Mouse (Mus musculus) intestine, embryonic 16.5 days (tissue): Measurements from ENCODE around the gene Plekhm2. TPM values are rescaled to one million over a fixed set of nuclear protein-coding genes. Genes with fewer than 3 reads are reported as not detected.

ENCODE experiments used
- ATAC-seq: fragments of 200-750 bp; cut with Nextera tagmentation; 2 replicates; pipeline ENCODE4 v1.8.0; 2017; ENCODE audit warnings: moderate TSS enrichment, moderate library complexity
- H3K27ac ChIP-seq: fragments of 300-500 bp; sonication (generic); 2 replicates; pipeline ENCODE4 v1.5.1; 2014; ENCODE audit warnings: mild to moderate bottlenecking, low read length
- H3K27me3 ChIP-seq: fragments of 300-500 bp; sonication (generic); replicated peaks from 2 replicates; pipeline ENCODE4 v1.6.1; 2014; ENCODE audit warnings: low read length, control low read depth, mixed read lengths; ENCODE audit not compliant: control insufficient read depth, insufficient read depth
- H3K36me3 ChIP-seq: fragments of 300-500 bp; sonication (generic); 2 replicates; pipeline ENCODE4 v1.6.1; 2014; ENCODE audit warnings: low read length, control low read depth; ENCODE audit not compliant: control insufficient read depth, insufficient read depth
- H3K4me1 ChIP-seq: fragments of 300-500 bp; sonication (generic); 2 replicates; pipeline ENCODE4 v1.6.1; 2014; ENCODE audit warnings: low read length, control low read depth, mixed read lengths; ENCODE audit not compliant: control insufficient read depth, insufficient read depth
- H3K4me2 ChIP-seq: fragments of 300-500 bp; sonication (generic); 2 replicates; pipeline ENCODE4 v1.6.1; 2014; ENCODE audit warnings: low read depth, low read length, control low read depth
- H3K4me3 ChIP-seq: fragments of 300-500 bp; sonication (generic); 2 replicates; pipeline ENCODE4 v1.5.1; 2014; ENCODE audit warnings: mild to moderate bottlenecking, low read length
- H3K9ac ChIP-seq: fragments of 300-500 bp; sonication (generic); 2 replicates; pipeline ENCODE4 v1.6.1; 2014; ENCODE audit warnings: low read depth, low read length
- H3K9me3 ChIP-seq: fragments of 300-500 bp; sonication (generic); 2 replicates; pipeline ENCODE4 v1.6.1; 2016; ENCODE audit warnings: low read length, control low read depth; ENCODE audit not compliant: control insufficient read depth
- WGBS: fragments of 180-500 bp; shearing (Covaris S2); extraction: QIAGEN DNeasy Blood & Tissue Kit; methylation state at CpG from one replicate; pipeline ENCODE4 v1.1.7; 2014; 5-methylcytosine and 5-hydroxymethylcytosine counted together
- polyA plus RNA-seq: library from polyadenylated mRNA; unstranded; fragments of >200 nt; fragmentation: Nextera tagmentation; extraction: Ambion mirVana; gene quantifications from 2 replicates; pipeline ENCODE4 v1.2.1, GENCODE M21; 2015

Plekhm2 gene
- polyA plus RNA-seq, 1 experiment from 2014 or later, result 5.5 TPM

DNA sequence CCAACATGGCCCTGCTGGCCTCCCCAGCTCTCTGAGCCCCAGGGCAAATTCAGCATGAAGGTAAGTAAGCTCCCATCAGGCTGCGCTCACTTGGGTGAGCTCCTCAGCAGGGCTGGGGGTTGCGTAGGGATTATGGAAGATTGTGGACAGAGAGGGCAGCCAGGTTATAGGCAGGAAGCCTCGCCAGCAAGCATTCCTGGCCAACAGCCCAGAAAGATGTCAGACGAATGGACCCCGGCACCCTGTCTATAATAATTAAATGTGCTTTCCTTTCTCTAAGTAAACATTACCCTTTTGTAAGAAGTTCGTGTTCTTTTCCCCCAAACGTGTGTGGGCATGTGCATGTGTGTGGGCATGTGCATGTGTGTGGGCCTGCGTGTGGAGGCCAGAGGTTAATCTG is 60.2 kb downstream of the Plekhm2 start:
- H3K9ac ChIP-seq, result peak overlapping the region; percentile 42; the same call in 1 of the 2 replicates
- H3K4me2 ChIP-seq, result no peak overlapping the region
- H3K4me1 ChIP-seq, result peaks cover 24% of the 10 kb centered on the region
- H3K27me3 ChIP-seq, result no peaks in the 10 kb centered on the region
- 37% methylated on average over 8 of the region's 8 CpGs for WGBS
- no peak for ATAC-seq
- H3K9me3 ChIP-seq, result no peaks in the 10 kb centered on the region
- H3K36me3 ChIP-seq, result no peaks in the 10 kb centered on the region
- H3K27ac ChIP-seq, result peak overlapping the region; percentile 70
- no peak overlapping the region for H3K4me3 ChIP-seq

DNA sequence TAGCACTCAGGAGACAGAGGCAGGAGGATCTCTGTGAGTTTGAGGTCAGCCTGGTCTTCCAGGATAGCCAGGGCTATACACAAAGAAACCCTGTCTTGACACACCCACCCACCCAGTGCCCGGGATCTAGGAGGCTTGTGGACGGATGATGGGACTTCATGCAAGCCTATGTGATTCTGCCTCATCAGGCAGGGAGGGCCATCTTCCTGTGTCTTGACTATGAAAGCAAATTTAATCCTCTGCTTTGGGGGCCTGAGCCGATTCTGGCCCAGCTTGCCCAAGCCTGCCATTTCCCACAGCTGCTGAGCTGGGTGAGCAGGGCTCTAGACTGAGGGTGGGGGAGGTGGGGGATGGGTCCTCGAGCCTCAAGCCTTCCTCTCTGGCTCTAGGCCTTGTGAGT is 60.8 kb downstream of the Plekhm2 start:
- no peaks in the 10 kb centered on the region for H3K36me3 ChIP-seq
- ATAC-seq, result no peak
- H3K4me3 ChIP-seq, result no peak overlapping the region
- H3K9ac ChIP-seq, result peak overlapping the region; percentile 42; the same call in 1 of the 2 replicates
- no peak overlapping the region for H3K4me2 ChIP-seq
- 72% methylated on average over 4 of the region's 4 CpGs for WGBS
- H3K27me3 ChIP-seq, result no peaks in the 10 kb centered on the region
- peak overlapping the region; percentile 70; the same call in 1 of the 2 replicates for H3K27ac ChIP-seq
- peaks cover 24% of the 10 kb centered on the region for H3K4me1 ChIP-seq
- no peaks in the 10 kb centered on the region for H3K9me3 ChIP-seq

DNA sequence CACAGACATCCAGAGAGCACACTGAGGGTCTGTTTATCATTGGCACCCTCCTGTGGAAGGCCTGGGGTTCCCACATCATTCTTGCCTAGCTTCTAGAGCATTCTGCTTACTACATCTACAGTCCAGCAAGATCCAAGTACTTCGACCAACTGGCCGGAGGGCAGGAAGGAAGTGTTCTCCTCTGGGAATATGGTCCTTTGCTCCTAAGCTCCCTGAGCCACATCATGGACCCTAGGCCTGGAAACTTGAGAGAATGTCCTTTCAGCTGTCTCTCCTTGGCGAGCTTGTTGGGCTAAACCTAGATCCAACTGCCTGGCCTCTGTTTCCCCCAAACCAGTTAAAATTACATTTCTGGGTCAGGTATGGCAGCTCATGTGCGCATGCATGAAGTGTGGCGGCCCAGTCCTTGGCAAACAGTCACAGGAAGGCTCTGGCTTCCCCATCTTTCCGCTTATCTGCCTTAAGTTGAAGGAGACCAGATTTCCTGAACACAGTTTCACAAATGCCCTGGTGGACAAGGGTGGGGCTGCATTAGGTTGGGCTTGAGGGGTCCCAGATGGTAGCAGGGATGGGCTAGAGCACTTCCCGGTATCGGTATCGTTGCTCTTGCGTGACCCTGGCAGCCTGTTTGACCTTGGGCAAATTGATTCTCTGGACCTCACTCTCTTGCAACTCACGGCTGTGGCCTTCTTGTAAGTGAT is 62.0 kb downstream of the Plekhm2 start:
- Histone ChIP-seq H3K27me3 (no peaks in the 10 kb centered on the region), H3K9me3 (no peaks in the 10 kb centered on the region), H3K9ac (no peak overlapping the region), H3K4me1 (peaks cover 31% of the 10 kb centered on the region), H3K4me3 (no peak overlapping the region), H3K36me3 (no peaks in the 10 kb centered on the region), H3K4me2 (no peak overlapping the region), H3K27ac (no peak overlapping the region)
- ATAC-seq, result no peak
- WGBS, result 69% methylated on average over 11 of the region's 11 CpGs

DNA sequence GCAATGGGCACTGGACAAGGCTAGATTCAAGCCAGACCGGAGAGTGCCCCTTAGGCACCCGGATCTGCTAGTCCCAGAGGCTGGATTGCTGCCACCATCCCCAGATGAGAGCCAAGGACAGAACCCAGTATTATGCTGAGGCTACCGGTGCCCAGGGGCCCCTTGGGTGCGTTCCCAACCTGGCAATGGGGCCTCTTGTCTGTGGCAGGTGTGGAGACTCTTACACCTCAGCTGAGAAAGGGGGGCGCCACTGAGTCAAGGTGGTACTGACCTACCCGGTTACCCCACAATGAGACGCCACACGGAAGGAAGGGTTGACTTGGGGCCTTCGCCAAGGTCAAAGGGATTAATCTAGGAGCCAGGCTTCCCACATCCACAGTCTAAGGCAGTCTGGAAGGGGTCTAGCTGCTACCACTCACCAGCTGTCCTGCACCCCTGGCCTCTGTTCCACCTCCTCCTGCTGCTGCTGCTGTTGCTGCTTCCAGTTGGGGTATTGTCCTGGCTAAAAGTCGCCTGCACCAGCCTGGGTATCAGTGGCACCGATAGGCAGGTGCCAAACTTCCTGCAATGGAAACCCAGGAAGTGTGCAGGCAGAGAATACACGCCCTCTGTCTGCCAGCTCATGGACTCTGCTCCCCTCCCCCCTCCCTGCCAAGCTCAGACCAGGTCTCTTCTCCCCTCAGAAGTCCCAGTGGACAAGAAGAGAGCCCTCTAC is 63.4 kb downstream of the Plekhm2 start:
- Histone ChIP-seq H3K9me3 (no peaks in the 10 kb centered on the region), H3K4me2 (0 out of 2 replicates have a peak overlapping the region, but pooled peaks have one; percentile 6), H3K27me3 (no peaks in the 10 kb centered on the region), H3K9ac (peak overlapping the region; percentile 31; the same call in 1 of the 2 replicates), H3K27ac (no peak overlapping the region), H3K4me3 (peak overlapping the region; percentile 16; the same call in 1 of the 2 replicates), H3K36me3 (no peaks in the 10 kb centered on the region), H3K4me1 (peaks cover 38% of the 10 kb centered on the region)
- WGBS, result 71% methylated on average over 12 of the region's 12 CpGs
- no peak for ATAC-seq

DNA sequence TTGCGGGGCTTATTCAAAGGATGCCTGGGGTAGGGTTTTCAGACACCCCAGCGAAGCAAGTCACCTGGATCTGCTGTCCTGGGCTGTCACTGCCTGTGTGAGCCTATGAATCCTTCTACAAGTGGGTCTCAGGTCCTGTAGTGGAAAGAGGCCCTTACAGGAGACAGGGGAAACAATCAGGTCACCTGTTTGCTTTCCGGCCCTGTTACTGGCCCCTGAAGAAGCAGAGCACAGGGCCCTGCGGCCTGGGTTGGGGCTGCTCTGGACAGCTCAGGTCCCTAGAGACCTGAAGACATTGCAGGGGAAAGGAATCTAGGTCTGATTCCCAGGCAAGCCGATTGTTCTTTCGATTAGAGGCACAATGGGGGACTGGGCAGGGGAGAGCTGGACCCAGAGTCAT is 64.3 kb downstream of the Plekhm2 start:
- no peak for ATAC-seq
- Histone ChIP-seq H3K9ac (peak overlapping the region; percentile 86), H3K27ac (peak overlapping the region; percentile 91), H3K36me3 (no peaks in the 10 kb centered on the region), H3K4me1 (peaks cover 44% of the 10 kb centered on the region), H3K4me2 (peak overlapping the region; percentile 82), H3K9me3 (no peaks in the 10 kb centered on the region), H3K27me3 (no peaks in the 10 kb centered on the region), H3K4me3 (no peak overlapping the region)
- 36% methylated on average over 6 of the region's 6 CpGs for WGBS

DNA sequence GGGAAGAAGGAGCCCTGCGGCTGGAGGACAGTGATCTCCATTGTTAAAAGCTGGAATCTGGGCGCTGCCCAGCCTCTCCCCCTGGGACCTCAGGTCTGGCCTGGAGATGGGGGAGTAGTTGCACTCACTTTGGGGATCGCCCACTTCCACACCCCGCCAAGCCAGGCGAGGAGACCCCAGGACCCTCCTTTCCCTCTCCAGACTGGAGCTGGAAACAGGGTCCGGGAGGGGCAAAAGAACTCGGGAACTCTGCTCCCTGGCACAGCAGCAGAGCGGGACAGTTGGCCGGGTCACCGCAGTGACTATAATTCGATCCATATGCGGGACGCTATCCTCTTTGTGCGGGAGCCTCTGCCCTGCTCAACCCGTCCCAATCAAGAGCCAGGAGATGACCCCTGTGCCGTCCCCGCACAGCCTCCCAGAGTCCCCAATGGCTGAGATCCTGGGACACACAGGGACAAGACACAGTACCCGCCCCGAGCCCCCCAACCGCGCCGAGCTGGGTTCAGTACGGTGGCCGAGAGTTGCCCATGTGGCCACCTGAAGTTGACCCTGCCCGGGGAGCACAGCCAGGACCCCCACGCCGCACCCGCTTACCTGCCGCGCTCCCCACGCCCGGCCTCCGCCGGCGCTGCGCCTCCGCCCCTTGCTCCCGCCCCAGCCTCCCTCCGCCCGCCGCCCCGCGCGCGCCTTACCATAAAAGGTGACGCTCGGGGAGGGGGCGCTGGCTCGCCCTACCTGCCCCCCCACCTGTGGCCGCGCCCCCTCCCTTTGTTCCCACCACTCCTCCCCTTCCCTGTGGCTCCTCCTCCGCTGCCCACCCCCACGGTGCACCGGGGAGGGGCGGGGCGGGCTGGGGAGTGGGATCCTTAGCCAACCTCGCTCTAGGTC is 65.2 kb downstream of the Plekhm2 start:
- WGBS, result under 1% methylated on average over 36 of the region's 57 CpGs
- ATAC-seq, result peak; percentile 24; the same call in 1 of the 2 replicates
- H3K4me3 ChIP-seq, result peak overlapping the region; percentile 64
- peak overlapping the region; percentile 82 for H3K4me2 ChIP-seq
- H3K4me1 ChIP-seq, result peaks cover 42% of the 10 kb centered on the region
- peak overlapping the region; percentile 91 for H3K27ac ChIP-seq
- H3K9ac ChIP-seq, result peak overlapping the region; percentile 86
- 0 out of 2 replicates have a peak, but pooled peaks cover 7% of the 10 kb centered on the region for H3K36me3 ChIP-seq
- no peaks in the 10 kb centered on the region for H3K27me3 ChIP-seq
- H3K9me3 ChIP-seq, result no peaks in the 10 kb centered on the region

DNA sequence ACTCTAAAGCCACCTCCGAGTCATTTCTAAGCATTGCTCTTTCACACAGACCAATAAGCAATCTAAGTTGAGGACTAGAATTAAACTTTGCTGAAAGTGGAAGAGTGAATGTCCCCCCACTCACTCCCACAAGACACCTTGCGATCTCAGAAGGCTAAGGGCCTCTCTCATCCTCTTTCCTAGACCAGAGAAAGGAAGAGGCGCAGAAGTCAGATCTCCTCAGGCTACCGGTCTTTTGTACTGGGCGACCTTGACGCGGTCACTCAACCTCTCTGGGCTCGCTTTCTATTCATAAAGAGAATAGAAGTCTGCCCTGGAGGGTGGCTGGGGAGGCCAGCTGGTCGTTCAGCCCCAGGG is 65.8 kb downstream of the Plekhm2 start:
- ATAC-seq, result no peak
- 2% methylated on average over 9 of the region's 9 CpGs for WGBS
- no peaks in the 10 kb centered on the region for H3K27me3 ChIP-seq
- H3K9me3 ChIP-seq, result no peaks in the 10 kb centered on the region
- H3K4me1 ChIP-seq, result peaks cover 36% of the 10 kb centered on the region
- H3K9ac ChIP-seq, result peak overlapping the region; percentile 86
- H3K36me3 ChIP-seq, result peaks cover 12% of the 10 kb centered on the region; the same call in 1 of the 2 replicates
- peak overlapping the region; percentile 64 for H3K4me3 ChIP-seq
- peak overlapping the region; percentile 91 for H3K27ac ChIP-seq
- H3K4me2 ChIP-seq, result peak overlapping the region; percentile 82

DNA sequence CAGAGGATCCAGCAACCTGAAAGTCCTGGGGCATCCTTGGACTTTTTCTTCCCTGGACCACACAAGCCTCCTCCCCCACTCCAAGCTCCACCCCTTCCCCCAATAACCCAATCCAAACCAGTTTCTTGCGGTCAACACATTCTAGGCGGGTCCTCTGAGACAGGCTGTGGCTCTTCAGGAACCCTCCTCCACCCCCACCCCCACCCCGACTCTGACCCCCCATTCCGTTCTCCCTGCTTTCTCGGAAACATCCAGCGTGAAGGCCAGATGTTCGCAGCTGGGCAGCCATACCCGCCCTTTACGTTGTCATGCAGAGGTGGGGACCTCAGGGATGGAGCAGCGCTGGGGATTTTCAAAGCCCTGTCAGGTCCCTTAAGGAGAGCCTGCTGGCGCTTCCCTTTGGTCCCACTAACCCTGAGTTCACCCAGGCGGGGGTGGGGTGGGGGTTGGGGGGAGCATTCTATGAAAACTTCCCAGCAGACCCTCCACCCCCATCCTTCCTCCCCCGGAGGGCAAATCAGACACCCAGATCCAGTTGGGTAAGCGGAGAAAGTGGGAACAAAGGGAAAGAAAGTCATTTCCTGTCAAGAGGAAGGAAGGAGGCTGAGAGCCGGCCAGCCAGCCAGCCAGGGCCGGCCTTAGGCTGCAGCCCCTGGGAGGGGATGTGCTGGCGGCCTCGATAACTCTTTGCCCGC is 66.4 kb downstream of the Plekhm2 start:
- peak overlapping the region; percentile 64 for H3K4me3 ChIP-seq
- peak; percentile 36 for ATAC-seq
- H3K9me3 ChIP-seq, result no peaks in the 10 kb centered on the region
- peak overlapping the region; percentile 91 for H3K27ac ChIP-seq
- H3K4me1 ChIP-seq, result peaks cover 36% of the 10 kb centered on the region
- H3K27me3 ChIP-seq, result no peaks in the 10 kb centered on the region
- peaks cover 13% of the 10 kb centered on the region for H3K36me3 ChIP-seq
- WGBS, result 2% methylated on average over 19 of the region's 19 CpGs
- H3K9ac ChIP-seq, result peak overlapping the region; percentile 86
- H3K4me2 ChIP-seq, result peak overlapping the region; percentile 82
